ENCODE assay signal across 8 mouse cellular contexts in genomic region chr4:83350719-83351118, GRCm38 (mm10). TPM values are rescaled to one million over a fixed set of nuclear protein-coding genes. Genes with fewer than 3 reads are reported as not detected.
A peak's percentile ranks its signal among the peaks of the same experiment; 100 is the strongest.
DNase-seq lines count a peak whose midpoint lies in the region; ATAC-seq and TF ChIP-seq lines count a peak whose summit lies in the region.

No protein-coding gene starts in this region.

- H3K4me2 ChIP-seq in hindbrain, postnatal 0 days (ENCODE audit: low read depth, low read length), result no peak overlapping the region
- H3K4me2 ChIP-seq in hindbrain, embryonic 12.5 days (replicated peaks), result no peak overlapping the region
- no peak overlapping the region for H3K4me2 ChIP-seq in intestine, embryonic 16.5 days (ENCODE audit: low read depth, low read length)

- H3K9ac ChIP-seq in hindbrain, postnatal 0 days (replicated peaks; ENCODE audit: low read length), result no peak overlapping the region
- H3K9ac ChIP-seq in hindbrain, embryonic 12.5 days, result no peak overlapping the region
- H3K9ac ChIP-seq in intestine, embryonic 16.5 days (ENCODE audit: low read depth, low read length), result no peak overlapping the region

- DNase-seq in hindbrain, postnatal 0 days (ENCODE audit: low spot score), result peak; percentile 93
- peak; percentile 64 to 81 for DNase-seq in cerebellum, adult 2 months
- peak; percentile 84 to 92 for DNase-seq in gastrocnemius, postnatal 4 days (ENCODE audit: low spot score in 2 of 2)
- peak; percentile 39 for DNase-seq in layer of hippocampus, adult 9-10 months (ENCODE audit: low spot score)
- DNase-seq in lung, postnatal 36 days, result peak; percentile 81

- no peak for TF ChIP-seq POLR2A in cerebellum, adult 2 months (IDR thresholded peaks at IDR 0.05; ENCODE audit: borderline replicate concordance, insufficient read depth, low read length)

- H3K4me3 ChIP-seq in hindbrain, postnatal 0 days (ENCODE audit: low read length), result no peak overlapping the region
- no peak overlapping the region for H3K4me3 ChIP-seq in hindbrain, embryonic 12.5 days
- H3K4me3 ChIP-seq in cerebellum, adult 2 months (replicated peaks; ENCODE audit: insufficient read depth, low read depth, low read length), result no peak overlapping the region
- no peak overlapping the region for H3K4me3 ChIP-seq in intestine, embryonic 16.5 days (ENCODE audit: low read length)

- H3K4me1 ChIP-seq in hindbrain, postnatal 0 days (ENCODE audit: insufficient read depth, low read length), result no peaks in the 10 kb centered on the region; the same call in 1 of the 2 replicates
- H3K4me1 ChIP-seq in hindbrain, embryonic 12.5 days, result no peaks in the 10 kb centered on the region
- peaks cover 3% of the 10 kb centered on the region for H3K4me1 ChIP-seq in cerebellum, adult 2 months (ENCODE audit: control insufficient read depth, insufficient read depth, low read length)
- H3K4me1 ChIP-seq in intestine, embryonic 16.5 days (ENCODE audit: control insufficient read depth, insufficient read depth, low read length), result no peaks in the 10 kb centered on the region

- WGBS in hindbrain, postnatal 0 days, result 30% methylated on average over 6 of the region's 6 CpGs
- 71% methylated on average over 6 of the region's 6 CpGs for whole genome bisulfite sequencing in hindbrain, embryonic 12.5 days
- 4% methylated on average over 6 of the region's 6 CpGs for WGBS in cerebellum, adult 2 months
- 43% methylated on average over 6 of the region's 6 CpGs for WGBS in intestine, embryonic 16.5 days

- H3K9me3 ChIP-seq in hindbrain, postnatal 0 days (ENCODE audit: low read length), result no peaks in the 10 kb centered on the region
- H3K9me3 ChIP-seq in hindbrain, embryonic 12.5 days (replicated peaks), result no peaks in the 10 kb centered on the region
- H3K9me3 ChIP-seq in intestine, embryonic 16.5 days (ENCODE audit: control insufficient read depth, low read length), result no peaks in the 10 kb centered on the region

- H3K27ac ChIP-seq in hindbrain, postnatal 0 days, result no peak overlapping the region
- no peak overlapping the region for H3K27ac ChIP-seq in hindbrain, embryonic 12.5 days
- H3K27ac ChIP-seq in cerebellum, adult 2 months (ENCODE audit: insufficient read depth, low read length), result no peak overlapping the region
- H3K27ac ChIP-seq in intestine, embryonic 16.5 days (ENCODE audit: low read length), result no peak overlapping the region

- no peaks in the 10 kb centered on the region for H3K27me3 ChIP-seq in hindbrain, postnatal 0 days (ENCODE audit: insufficient read depth, low read length)
- no peaks in the 10 kb centered on the region for H3K27me3 ChIP-seq in hindbrain, embryonic 12.5 days
- H3K27me3 ChIP-seq in cerebellum, adult 2 months (ENCODE audit: control insufficient read depth, insufficient read depth, low read length), result no peaks in the 10 kb centered on the region
- H3K27me3 ChIP-seq in intestine, embryonic 16.5 days (replicated peaks; ENCODE audit: control insufficient read depth, insufficient read depth, low read length), result no peaks in the 10 kb centered on the region

- ATAC-seq in hindbrain, postnatal 0 days, result peak; percentile 96
- no peak for ATAC-seq in hindbrain, embryonic 12.5 days (ENCODE audit: low FRiP score)
- no peak for ATAC-seq in intestine, embryonic 16.5 days
- ATAC-seq in granulocyte monocyte progenitor cell, adult 5-6 weeks (replicated peaks; ENCODE audit: poor library complexity, severe bottlenecking), result no peak

- no peak for TF ChIP-seq CTCF in hindbrain, postnatal 0 days (IDR thresholded peaks at IDR 0.05; ENCODE audit: low read depth)
- no peak for TF ChIP-seq CTCF in cerebellum, adult 2 months (IDR thresholded peaks at IDR 0.05; ENCODE audit: borderline replicate concordance, insufficient read depth, low read depth, low read length)

- H3K36me3 ChIP-seq in hindbrain, postnatal 0 days (ENCODE audit: insufficient read depth, low read length), result no peaks in the 10 kb centered on the region
- no peaks in the 10 kb centered on the region for H3K36me3 ChIP-seq in hindbrain, embryonic 12.5 days
- no peaks in the 10 kb centered on the region for H3K36me3 ChIP-seq in intestine, embryonic 16.5 days (ENCODE audit: control insufficient read depth, insufficient read depth, low read length)

RNA-seq across cellular contexts. Expression of gene Ttc39b, which starts 26.7 kb away (rescaled TPM):
- total RNA-seq in hindbrain, postnatal 0 days (2014; rRNA removed), result 15.2 and 16.0 TPM in 2 replicates
- 8.2 and 8.6 TPM in 2 replicates for polyA plus RNA-seq in hindbrain, postnatal 0 days (2015; fragmentation: Nextera tagmentation; extraction: Ambion mirVana)
- polyA plus RNA-seq in hindbrain, embryonic 12.5 days (2016; fragmentation: Nextera tagmentation; extraction: Ambion mirVana), result 2.9 and 3.7 TPM in 2 replicates
- 23.7 and 24.3 TPM in 2 replicates for polyA plus RNA-seq in cerebellum, adult 2 months (2012; rRNA removed)
- 1 to 10 TPM; 6.5 to 9.2 TPM for total RNA-seq in gastrocnemius, postnatal 4 days (2021)
- 1.4 and 2.4 TPM in 2 replicates for polyA plus RNA-seq in intestine, embryonic 16.5 days (2015; fragmentation: Nextera tagmentation; extraction: Ambion mirVana)
- total RNA-seq in granulocyte monocyte progenitor cell, adult 5-6 weeks (2014; fragmentation: Nextera tagmentation), result 0.19 TPM in 1 of 2 replicates, not detected in the other
- 0.26 and 1.6 TPM in 2 replicates for total RNA-seq in granulocyte monocyte progenitor cell, adult 5-6 weeks (2017)

Comparison
In these comparisons a context has a peak if more than half of its experiments do, and no peak if none do; other contexts are left out.
1. DNase-seq: peak in every context shown above with its lines; median percentile 93 in hindbrain, postnatal 0 days; 88 in gastrocnemius, postnatal 4 days; 81 in lung, postnatal 36 days; 72 in cerebellum, adult 2 months; 39 in layer of hippocampus, adult 9-10 months.